Mouse (Mus musculus): ENCODE data around the gene Dthd1. TPM values are rescaled to one million over a fixed set of nuclear protein-coding genes. Genes with fewer than 3 reads are reported as not detected.

Gene Dthd1
- 0.06 TPM in 1 of 2 replicates, not detected in the other for polyA plus RNA-seq (2012; rRNA removed)

DNA sequence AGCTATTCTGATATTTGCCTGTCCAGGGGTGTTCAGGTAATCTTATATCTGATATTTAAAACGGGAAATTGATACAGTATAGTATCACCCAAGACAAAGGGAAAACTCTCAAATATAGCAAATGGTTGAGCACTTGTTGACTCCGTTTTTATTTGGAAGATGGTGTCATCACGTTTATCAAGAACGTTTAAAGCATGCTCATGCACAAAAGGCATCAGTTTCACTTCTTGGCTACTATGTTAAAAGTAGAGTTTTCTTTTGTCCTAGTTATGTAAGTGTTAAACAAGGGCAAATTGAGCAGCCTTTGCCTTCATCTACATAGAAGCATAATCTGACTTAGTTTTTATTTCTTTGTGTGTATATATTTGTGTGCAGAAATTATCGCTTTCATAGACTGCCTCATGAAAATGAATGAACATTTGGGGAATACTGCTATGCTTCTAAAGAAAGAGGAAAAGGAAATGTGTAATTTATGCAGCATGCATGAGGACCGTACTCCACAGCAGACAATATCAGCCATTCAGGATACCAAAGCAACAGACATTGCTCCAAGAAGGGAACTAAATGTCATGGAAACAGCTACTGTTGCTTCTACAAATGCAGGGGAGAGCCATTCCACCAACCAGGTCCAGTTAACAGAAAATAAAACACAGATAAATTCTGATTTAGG is at the start of gene Dthd1:
Dthd1 (plus strand) TSS at position 422 of the 670 bp plus-strand sequence.
- H3K27me3 ChIP-seq (ENCODE audit: control insufficient read depth, insufficient read depth, low read length) = no peaks in the 10 kb centered on the region
- H3K4me1 ChIP-seq (ENCODE audit: control insufficient read depth, insufficient read depth, low read length) = no peaks in the 10 kb centered on the region
- peak in 1 of 2 experiments; percentile 3 for DNase-seq
- WGBS = 61% methylated on average over 6 of the region's 6 CpGs
- no peak within 1 kb of the TSS for H3K27ac ChIP-seq (ENCODE audit: insufficient read depth, low read length)
- no peak within 1 kb of the TSS for H3K4me3 ChIP-seq (replicated peaks; ENCODE audit: insufficient read depth, low read depth, low read length)
- TF ChIP-seq POLR2A (IDR thresholded peaks at IDR 0.05; ENCODE audit: borderline replicate concordance, insufficient read depth, low read length) (no peak), CTCF (IDR thresholded peaks at IDR 0.05; ENCODE audit: borderline replicate concordance, insufficient read depth, low read depth, low read length) (no peak)

DNA sequence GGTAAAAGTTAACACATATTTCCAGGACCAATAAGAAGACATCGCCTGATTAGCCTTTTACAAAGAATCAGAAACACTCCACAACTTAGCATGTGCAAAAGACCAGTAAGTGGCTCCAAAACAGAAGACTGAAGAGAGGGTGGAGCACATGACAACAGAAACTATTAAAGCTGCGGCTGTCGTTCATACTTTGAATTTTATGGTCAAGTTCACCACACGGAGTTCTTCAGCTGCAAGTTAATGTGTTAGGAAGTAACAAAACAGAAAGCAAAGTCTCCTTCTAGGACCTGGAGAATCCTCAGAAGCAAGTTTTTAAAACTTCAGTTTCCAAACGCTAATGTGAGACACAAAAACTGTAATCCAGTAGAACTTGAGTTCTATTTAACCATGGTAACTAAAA is 49.5 kb upstream of the Dthd1 start:
- TF ChIP-seq POLR2A (IDR thresholded peaks at IDR 0.05; ENCODE audit: borderline replicate concordance, insufficient read depth, low read length) (no peak), CTCF (IDR thresholded peaks at IDR 0.05; ENCODE audit: borderline replicate concordance, insufficient read depth, low read depth, low read length) (no peak)
- WGBS = 68% methylated on average over 5 of the region's 5 CpGs
- H3K27ac ChIP-seq (ENCODE audit: insufficient read depth, low read length) = no peak overlapping the region
- H3K4me1 ChIP-seq (ENCODE audit: control insufficient read depth, insufficient read depth, low read length) = no peaks in the 10 kb centered on the region
- no peak overlapping the region for H3K4me3 ChIP-seq (replicated peaks; ENCODE audit: insufficient read depth, low read depth, low read length)
- DNase-seq = no peak
- no peaks in the 10 kb centered on the region for H3K27me3 ChIP-seq (ENCODE audit: control insufficient read depth, insufficient read depth, low read length)

DNA sequence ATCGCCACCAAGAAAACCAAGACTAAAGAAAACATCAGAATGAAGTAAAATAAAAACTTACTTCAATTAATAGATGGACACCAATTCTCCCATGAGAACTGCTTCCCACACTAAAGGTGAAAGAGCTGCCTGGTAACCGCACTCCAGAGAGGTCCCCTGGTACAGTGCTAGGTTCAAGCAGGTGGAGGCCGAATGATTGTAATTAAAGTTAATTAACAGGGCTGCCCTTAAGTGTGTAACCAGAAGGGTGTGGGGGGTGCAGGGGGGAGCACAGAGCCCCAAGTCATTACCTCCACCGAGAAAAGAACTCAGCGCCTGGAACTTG is 48.2 kb upstream of the Dthd1 start:
- no peaks in the 10 kb centered on the region for H3K4me1 ChIP-seq (ENCODE audit: control insufficient read depth, insufficient read depth, low read length)
- peak overlapping the region; percentile 66 for H3K4me3 ChIP-seq (replicated peaks; ENCODE audit: insufficient read depth, low read depth, low read length)
- DNase-seq = no peak
- peak overlapping the region; percentile 47; the same call in 1 of the 2 replicates for H3K27ac ChIP-seq (ENCODE audit: insufficient read depth, low read length)
- 18% methylated on average over 5 of the region's 5 CpGs for WGBS
- H3K27me3 ChIP-seq (ENCODE audit: control insufficient read depth, insufficient read depth, low read length) = no peaks in the 10 kb centered on the region
- no peak for TF ChIP-seq CTCF (IDR thresholded peaks at IDR 0.05; ENCODE audit: borderline replicate concordance, insufficient read depth, low read depth, low read length)
- TF ChIP-seq POLR2A (IDR thresholded peaks at IDR 0.05; ENCODE audit: borderline replicate concordance, insufficient read depth, low read length) = no peak

DNA sequence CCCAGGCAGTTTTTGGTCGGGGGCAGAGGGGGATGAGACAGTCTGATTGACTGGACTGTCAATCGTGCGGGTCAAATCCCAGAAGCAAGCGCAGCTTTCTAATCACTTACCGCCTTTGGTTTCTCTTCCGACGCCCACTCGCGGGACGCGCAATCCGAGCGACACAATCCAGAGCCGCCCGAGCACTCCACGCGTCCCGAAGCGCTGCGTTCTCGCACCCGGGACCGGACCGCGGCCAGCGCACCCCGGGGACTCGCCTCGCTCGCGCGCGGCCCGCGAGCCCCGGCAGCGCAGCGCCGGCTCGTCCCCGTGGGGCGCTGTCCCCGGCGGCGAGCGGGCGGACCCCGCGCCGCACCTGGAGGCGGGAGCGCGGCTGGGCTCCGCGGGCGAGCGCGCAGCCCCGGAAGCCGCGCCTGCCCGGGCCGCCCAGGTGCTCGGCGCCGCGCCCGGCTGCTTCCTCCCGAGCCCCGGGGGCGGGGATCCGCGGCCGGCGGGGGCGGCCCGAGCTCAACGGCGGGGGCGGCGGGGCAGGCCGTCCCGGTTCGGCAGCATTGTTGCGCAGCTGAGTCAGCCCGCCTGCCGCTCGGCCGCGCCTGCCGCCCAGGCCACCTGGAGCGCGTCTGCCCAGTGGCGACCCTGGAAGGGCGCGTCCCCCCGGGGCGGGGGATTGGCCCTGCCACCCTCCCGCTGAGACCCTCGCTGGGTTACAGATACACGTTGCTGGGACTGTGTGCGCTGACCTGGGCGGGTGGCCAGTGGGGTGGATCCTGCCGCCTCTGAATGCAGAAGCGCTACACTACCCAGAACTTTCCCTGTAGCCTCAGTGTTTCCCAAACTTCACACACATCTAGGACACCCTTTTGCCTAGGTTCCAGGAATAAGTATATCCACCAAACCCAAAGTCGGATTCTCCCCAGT is 47.6 kb upstream of the Dthd1 start, which contains the start of gene Arap2:
Arap2 (minus strand) TSS at position 376 of the 918 bp plus-strand sequence.
- TF ChIP-seq CTCF (IDR thresholded peaks at IDR 0.05; ENCODE audit: borderline replicate concordance, insufficient read depth, low read depth, low read length) = no peak
- no peak for TF ChIP-seq POLR2A (IDR thresholded peaks at IDR 0.05; ENCODE audit: borderline replicate concordance, insufficient read depth, low read length)
- under 1% methylated on average over 98 of the region's 106 CpGs for WGBS
- Histone ChIP-seq H3K27ac (ENCODE audit: insufficient read depth, low read length) (peak within 1 kb of the TSS; percentile 47; the same call in 1 of the 2 replicates), H3K27me3 (ENCODE audit: control insufficient read depth, insufficient read depth, low read length) (no peaks in the 10 kb centered on the region), H3K4me3 (replicated peaks; ENCODE audit: insufficient read depth, low read depth, low read length) (peak within 1 kb of the TSS; percentile 66), H3K4me1 (ENCODE audit: control insufficient read depth, insufficient read depth, low read length) (no peaks in the 10 kb centered on the region)
- peak; percentile 39 to 47 for DNase-seq

DNA sequence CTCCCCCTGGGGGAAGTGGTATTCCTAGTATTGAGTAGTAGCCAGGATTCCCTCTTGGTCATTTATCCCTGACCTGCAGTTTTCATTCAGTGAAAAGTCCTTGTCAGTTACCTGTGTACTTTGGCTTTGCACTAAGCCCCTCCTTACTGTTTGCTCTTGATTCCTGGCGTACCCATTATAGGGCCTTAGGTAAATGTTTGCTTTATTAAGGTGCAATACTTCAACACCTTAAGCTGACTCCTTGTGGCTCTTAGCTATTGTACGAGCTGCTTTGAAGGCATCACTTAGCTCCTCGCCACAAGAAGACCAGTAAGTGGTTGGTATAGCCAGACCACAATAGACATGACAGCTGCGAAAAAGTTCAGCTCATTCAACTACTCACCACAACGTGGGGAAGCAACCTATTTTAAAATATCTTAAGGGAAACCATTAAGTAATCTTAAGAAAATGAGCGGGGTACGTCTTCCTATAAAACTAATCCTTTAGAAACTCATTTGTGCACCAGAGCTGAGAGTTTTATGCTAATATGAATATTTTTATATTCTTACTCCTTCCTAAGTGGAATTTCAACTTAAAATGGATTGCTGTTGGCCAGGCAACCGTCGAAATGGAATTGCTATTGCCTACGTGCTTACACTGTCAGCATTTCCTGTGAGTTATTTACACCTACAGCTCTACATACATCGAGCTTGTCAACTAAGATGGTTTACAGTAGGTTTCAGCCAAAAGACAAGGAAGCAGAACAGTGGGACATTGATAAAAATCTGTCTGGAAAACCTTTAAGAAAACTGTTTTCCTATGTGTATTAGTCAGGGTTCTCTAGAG is 41.6 kb upstream of the Dthd1 start:
- WGBS = 90% methylated on average over 11 of the region's 11 CpGs
- no peak for TF ChIP-seq POLR2A (IDR thresholded peaks at IDR 0.05; ENCODE audit: borderline replicate concordance, insufficient read depth, low read length)
- no peak for TF ChIP-seq CTCF (IDR thresholded peaks at IDR 0.05; ENCODE audit: borderline replicate concordance, insufficient read depth, low read depth, low read length)
- DNase-seq = no peak

DNA sequence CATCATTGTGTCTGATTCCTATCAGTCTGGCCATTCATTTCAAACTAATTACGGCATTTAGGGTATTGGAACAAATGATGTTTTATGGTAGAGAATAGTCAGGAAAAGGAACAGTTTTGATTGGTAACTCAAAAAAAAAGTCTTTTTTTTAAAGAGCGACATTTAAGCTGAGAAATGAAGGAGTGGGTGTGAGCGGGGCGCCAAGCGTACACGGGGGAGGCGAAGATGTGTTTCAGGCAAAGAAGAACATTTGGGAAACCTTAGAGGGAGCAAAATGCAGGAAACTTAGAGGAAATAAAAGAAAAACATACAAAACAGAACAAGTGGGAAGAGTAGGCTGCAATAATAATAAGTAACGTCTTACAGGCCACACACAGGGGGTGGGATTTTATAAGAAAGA is 35.8 kb upstream of the Dthd1 start:
- no peaks in the 10 kb centered on the region for H3K27me3 ChIP-seq (ENCODE audit: control insufficient read depth, insufficient read depth, low read length)
- no peaks in the 10 kb centered on the region for H3K4me1 ChIP-seq (ENCODE audit: control insufficient read depth, insufficient read depth, low read length)
- no peak for TF ChIP-seq CTCF (IDR thresholded peaks at IDR 0.05; ENCODE audit: borderline replicate concordance, insufficient read depth, low read depth, low read length)
- TF ChIP-seq POLR2A (IDR thresholded peaks at IDR 0.05; ENCODE audit: borderline replicate concordance, insufficient read depth, low read length) = no peak
- no peak overlapping the region for H3K27ac ChIP-seq (ENCODE audit: insufficient read depth, low read length)
- DNase-seq = no peak
- WGBS = 91% methylated on average over 8 of the region's 8 CpGs
- H3K4me3 ChIP-seq (replicated peaks; ENCODE audit: insufficient read depth, low read depth, low read length) = no peak overlapping the region

More for the DNA sequence above, 41.6 kb upstream of the Dthd1 start:
- H3K27me3 ChIP-seq (ENCODE audit: control insufficient read depth, insufficient read depth, low read length) = no peaks in the 10 kb centered on the region
- no peaks in the 10 kb centered on the region for H3K4me1 ChIP-seq (ENCODE audit: control insufficient read depth, insufficient read depth, low read length)
- H3K4me3 ChIP-seq (replicated peaks; ENCODE audit: insufficient read depth, low read depth, low read length) = no peak overlapping the region
- no peak overlapping the region for H3K27ac ChIP-seq (ENCODE audit: insufficient read depth, low read length)

DNA sequence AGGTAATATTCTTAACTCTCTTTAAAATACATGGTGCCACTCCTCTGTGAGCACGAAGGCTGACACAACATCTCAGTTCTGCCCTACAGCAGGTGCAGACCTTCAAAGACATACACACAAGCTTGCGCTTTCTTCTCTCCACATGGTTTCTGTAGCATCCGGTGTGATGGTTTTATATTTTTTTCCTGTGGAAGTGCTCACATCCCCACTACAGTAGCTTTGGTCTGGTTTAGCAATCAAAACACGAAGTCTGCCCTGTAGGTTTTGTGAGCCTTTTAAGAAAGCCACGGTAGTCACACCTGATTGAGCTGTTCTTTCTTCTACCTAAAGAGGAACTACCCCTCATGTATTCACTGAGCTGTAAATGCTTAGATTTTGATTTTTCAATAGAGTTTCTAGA is 34.9 kb upstream of the Dthd1 start:
- 81% methylated on average over 5 of the region's 5 CpGs for WGBS
- TF ChIP-seq CTCF (IDR thresholded peaks at IDR 0.05; ENCODE audit: borderline replicate concordance, insufficient read depth, low read depth, low read length) (no peak), POLR2A (IDR thresholded peaks at IDR 0.05; ENCODE audit: borderline replicate concordance, insufficient read depth, low read length) (no peak)
- Histone ChIP-seq H3K4me3 (replicated peaks; ENCODE audit: insufficient read depth, low read depth, low read length) (no peak overlapping the region), H3K27ac (ENCODE audit: insufficient read depth, low read length) (no peak overlapping the region), H3K27me3 (ENCODE audit: control insufficient read depth, insufficient read depth, low read length) (no peaks in the 10 kb centered on the region), H3K4me1 (ENCODE audit: control insufficient read depth, insufficient read depth, low read length) (no peaks in the 10 kb centered on the region)
- no peak for DNase-seq
